Mouse (Mus musculus) thymus, adult 2 months (tissue): Measurements from ENCODE around the gene Scamp4.

Experiments
- CTCF ChIP-seq: fragments of 200-500 bp; IDR thresholded peaks from 2 replicates; pipeline ENCODE4 v1.5.1; 2012; ENCODE audit warnings: mild to moderate bottlenecking, control low read depth, low read length, moderate library complexity, borderline replicate concordance; ENCODE audit not compliant: control insufficient read depth, poor library complexity, insufficient read depth; ENCODE audit errors: extremely low read depth
- POLR2A ChIP-seq: fragments of 200-500 bp; IDR thresholded peaks from 2 replicates; pipeline ENCODE4 v1.6.1; 2012; ENCODE audit warnings: mild to moderate bottlenecking, low read length, control low read depth, moderate library complexity; ENCODE audit not compliant: control insufficient read depth, poor library complexity, insufficient read depth; ENCODE audit errors: extremely low read depth

GRCm38 (mm10) chr10:80553997-80554396 is 48.7 kb upstream of the Scamp4 start:
- TF ChIP-seq CTCF (no peak), POLR2A (no peak)
